Mouse (Mus musculus) ES-CJ7 (cell line): ENCODE results near the gene Pla2g5.

Source experiments
- DNase-seq: peaks from one replicate; pipeline ENCODE4 v3.0.0; 2011; ENCODE audit warnings: low read depth, low spot score

The Pla2g5 gene

GRCm38 (mm10) chr4:138797217-138797570 is 66.1 kb downstream of the Pla2g5 start:
- DNase-seq = no peak

DNA sequence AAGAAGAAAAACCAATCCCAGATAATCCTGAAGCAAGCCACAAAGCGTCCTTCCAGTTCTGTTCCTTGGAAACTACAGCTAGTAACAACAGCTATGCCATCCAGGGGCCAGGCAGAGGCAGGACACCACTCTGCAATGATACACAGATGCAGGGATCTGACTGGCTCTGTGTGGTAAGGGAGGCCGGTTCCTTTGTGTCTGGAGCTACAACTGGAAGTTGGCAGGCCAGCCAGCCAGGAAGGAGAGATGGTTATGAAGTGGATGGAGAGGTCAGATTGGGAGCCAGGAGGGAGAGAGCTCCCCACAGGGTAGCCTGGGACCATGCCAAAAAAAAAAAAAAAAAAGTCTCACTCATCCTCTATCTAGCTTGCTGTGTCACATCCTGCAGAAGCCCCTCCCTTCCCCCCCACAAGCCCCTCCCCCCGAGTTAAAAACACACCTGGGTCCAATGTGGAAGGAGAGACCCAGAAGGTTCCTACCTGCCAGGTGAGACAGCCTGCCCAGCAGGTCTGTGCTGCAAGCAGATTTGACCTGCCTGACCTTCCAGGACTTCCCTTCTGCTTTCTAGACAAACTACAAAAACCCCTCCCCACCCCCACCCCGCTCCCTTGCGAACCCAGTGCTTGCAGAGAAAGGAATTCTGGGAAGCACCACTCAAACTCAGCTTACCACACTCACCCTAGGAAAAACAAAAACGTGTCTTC is 66.6 kb downstream of the Pla2g5 start:
- peak; percentile 65 for DNase-seq

DNA sequence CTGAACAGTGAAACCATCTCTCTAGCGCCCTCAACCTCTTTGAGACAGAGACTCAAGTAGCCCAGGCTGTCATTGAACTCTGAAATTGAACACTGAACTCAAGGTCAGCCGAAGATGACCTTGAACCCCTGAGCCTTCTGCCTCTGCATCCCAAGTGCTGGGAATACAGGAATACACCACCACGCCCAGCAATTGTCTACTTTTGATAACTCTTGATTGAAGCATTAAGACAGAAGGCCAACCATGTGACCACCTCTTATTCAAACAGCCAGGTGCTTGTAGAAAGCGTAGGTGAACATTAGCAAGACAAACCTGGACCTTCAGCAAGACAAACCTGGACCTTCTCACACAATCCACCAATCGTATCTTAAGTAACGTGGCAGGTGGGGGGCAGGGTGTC is 68.9 kb downstream of the Pla2g5 start:
- DNase-seq = peak; percentile 99

GRCm38 (mm10) chr4:138793276-138793675 is 70.0 kb downstream of the Pla2g5 start:
- DNase-seq = peak; percentile 71

GRCm38 (mm10) chr4:138792599-138792998 is 70.7 kb downstream of the Pla2g5 start:
- no peak for DNase-seq

DNA sequence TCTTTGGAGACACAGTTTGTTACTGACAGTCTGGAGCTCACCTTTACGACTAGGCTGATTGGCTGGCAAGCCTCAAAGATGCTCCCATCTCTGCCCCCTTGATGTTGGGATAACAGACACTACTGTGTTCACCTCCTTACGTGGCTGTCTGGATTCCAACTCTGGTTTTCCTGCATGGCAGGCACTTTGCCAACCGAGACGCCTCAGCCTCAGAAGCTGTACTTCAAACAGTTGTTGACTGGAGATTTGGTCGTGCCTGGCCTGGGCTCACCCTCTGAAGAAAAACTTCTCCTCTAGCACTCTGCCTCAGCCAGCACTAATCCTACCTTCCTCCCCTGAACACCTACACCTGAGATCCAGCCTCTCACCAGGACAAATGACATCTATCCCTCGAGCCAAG is 71.8 kb downstream of the Pla2g5 start:
- DNase-seq = no peak

DNA sequence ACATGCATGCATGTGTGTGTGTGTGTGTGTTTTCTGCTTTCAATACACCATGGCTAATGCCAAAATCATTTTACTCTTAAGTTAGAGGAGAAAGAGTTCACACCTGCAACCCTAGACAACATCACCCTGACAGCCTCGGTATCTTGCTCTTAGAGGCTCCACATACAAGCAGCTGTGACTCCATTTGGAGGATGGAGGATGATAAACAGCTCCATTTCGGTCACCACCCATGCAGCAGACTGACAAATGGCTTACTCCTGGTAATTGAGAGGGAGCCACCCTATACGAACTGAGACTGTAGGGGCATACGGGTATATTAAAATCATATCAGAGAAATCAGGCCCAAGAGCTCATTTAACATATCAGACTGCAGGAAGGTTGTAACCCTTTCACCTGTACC is 74.9 kb downstream of the Pla2g5 start:
- no peak for DNase-seq

GRCm38 (mm10) chr4:138786141-138786540 is 77.1 kb downstream of the Pla2g5 start:
- no peak for DNase-seq

DNA sequence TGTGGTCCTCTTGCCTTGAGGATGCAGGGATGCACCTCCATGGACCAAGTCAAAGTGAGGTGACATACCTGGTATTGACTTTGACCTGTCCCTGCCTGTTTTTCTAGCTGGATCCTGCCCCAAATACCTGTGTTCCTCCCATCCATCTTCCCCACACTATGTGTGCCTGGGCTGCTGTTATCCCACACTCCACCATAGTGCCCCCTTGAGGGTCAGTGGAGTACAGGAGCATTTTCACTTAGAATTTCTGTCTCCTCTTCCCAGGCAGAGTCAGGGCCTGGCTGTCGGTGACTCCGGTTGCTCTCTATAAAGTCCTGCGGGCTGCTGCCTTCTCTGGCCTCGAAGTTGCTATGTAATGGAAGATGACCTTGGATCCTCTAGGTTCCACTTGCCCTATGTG is 77.6 kb downstream of the Pla2g5 start:
- peak; percentile 58 for DNase-seq

- no peak for DNase-seq
Measured at GRCm38 (mm10) chr4:138782098-138782497, 81.2 kb downstream of the Pla2g5 start.

- no peak for DNase-seq
Measured at GRCm38 (mm10) chr4:138780300-138780699, 83.0 kb downstream of the Pla2g5 start.

DNA sequence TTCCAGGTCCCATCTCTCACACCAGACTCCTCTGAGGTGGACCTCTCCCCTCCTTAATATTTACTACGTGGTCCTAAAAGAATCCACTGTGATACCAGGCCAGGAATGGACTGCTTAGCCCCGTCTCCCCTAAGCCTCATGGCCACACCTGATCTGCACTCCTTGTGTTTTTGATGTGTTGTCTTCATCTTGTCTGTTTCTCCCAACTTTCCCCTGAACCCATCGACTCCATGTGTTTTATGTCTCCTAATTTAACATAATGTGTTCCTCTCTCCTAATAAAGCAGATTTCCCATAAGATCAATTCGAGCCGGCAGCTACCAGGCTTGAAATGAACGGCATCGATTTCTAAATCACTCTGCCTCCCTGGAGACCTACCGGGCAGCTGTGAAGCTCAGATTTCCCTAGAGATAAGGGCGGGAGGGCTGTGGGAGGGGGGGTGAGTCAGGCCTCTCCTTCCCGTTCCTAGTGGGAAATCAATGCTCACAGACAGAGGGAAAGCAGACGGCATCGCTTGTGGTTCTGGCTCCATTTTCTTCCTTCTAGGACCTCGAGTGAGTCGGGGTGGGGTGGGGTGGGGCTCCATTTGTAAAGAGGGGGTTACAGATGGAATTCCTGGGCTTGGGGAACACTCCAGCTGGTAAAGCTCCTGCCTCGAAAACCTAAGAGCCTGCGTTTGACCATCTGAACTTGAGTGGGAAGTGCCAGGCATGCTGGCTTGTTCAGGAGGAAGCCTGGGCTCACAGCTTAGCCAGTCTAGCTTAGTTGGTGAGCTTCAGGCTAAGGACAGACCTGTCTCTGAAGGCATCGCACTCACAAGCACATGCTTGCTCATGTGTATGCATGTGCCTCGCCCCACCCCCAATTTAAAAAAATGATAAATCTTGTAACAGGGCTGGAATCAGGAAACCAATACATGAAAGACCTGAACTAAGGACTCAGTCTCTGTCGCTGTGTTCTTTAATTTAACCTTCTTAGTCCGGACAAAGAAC is 85.6 kb downstream of the Pla2g5 start:
- no peak for DNase-seq

DNA sequence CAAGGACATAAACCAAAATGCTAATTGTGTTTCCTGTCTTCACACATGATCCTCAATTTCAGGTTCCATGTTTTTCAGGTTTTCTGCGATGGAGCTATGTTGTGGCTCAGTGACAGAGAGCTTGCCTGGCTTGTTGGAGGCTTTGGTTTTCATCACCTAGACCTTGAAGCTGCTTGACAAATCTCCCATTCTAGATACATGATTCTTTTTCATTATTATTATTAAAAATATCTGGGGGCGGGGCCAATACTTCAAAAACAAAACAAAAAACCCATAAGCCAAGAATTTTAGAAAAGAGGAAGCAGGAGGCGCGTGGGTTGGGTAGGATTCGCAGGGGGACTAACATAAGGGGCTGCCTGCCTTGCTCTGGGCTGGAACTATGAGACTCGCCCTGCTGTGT is 87.8 kb downstream of the Pla2g5 start, which contains the start of gene Pla2g2d:
Gene Pla2g2d, plus strand, starts transcription at position 301 of the 400 bp plus-strand sequence.
- no peak for DNase-seq

DNA sequence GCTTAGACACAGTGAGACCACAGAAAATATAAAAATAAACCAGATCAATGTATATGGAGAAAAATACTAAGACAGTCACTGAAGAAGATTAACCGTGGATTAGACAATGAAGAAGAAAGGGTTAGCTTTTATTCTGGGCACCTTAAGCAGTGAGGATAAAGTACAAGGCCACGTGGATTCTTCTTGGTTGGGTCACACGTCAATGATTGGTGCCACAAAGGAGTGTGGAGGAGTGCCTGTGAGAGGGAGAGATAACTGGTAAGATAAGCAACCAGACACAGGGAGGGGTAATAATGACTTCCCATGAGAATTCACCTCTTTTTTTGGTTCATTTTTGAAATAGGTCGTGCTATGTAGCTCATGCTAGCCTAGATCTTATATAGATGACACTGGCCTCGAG is 90.9 kb downstream of the Pla2g5 start:
- no peak for DNase-seq

DNA sequence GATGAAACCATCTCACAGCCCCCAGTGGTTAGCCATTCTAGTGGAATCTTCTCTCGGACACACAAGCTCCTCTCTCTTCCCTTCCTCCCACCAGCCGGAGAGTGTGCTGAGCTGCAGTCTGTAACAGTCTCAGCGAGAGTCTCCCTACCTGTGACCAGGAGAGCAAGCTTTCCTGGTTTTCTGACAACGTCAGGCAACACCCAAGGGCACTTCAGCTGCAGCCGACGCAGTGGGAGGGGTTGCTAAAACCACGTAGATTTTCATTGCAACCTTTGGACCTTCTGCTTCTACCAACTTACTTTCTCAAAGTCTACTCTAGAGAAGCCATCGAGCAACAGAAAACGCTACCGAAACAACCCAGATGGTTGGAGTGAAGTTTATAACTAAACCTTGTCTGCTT is 91.3 kb downstream of the Pla2g5 start:
- DNase-seq = no peak

GRCm38 (mm10) chr4:138762266-138762665 is 101.0 kb downstream of the Pla2g5 start:
- DNase-seq = peak; percentile 40

GRCm38 (mm10) chr4:138757416-138757815 is 105.9 kb downstream of the Pla2g5 start, which contains the start of gene Pla2g2f:
Pla2g2f (minus strand) TSS chr4:138757626.
- DNase-seq = no peak

DNA sequence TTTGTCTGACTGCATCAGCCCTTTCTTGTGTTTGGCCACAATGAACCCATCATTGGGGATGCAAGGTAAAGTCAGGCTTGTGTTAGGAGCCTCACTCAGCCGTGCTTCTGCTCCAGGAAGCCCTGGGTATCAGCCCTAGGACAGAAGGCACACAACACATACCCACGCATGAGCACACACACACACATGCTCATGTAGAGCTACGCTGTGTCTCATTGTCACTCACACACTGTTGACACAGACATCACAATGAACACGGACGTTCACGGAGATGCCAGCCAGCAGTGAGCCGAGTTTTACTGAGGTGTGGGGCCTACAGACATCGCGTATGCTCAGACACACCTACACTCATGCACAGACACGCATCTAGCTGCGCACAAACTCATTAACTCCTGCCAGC is 107.3 kb downstream of the Pla2g5 start:
- no peak for DNase-seq

- no peak for DNase-seq
Measured at GRCm38 (mm10) chr4:138755439-138755838, 107.8 kb downstream of the Pla2g5 start.

DNA sequence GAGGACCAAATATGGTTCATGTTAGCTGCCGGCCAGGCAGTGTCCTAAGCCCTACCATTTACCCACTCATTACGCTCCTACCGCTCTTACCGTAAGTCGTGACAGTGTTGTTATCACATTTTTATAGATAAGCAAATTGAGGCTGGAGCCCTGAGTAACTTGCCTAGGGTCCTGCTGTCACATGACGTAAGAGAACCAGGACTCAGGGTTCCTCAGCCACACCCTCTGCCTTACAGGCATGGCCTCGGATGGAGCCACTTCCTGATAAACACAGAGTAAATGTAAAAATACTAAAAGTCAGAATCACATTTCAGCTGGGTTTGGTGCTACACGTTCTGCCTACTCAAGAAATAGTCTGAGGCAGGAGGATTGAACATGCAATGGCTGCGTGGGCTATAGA is 108.8 kb downstream of the Pla2g5 start:
- no peak for DNase-seq

GRCm38 (mm10) chr4:138753608-138754007 is 109.7 kb downstream of the Pla2g5 start:
- DNase-seq = no peak

GRCm38 (mm10) chr4:138752603-138753002 is 110.7 kb downstream of the Pla2g5 start:
- peak; percentile 58 for DNase-seq
